Mouse (Mus musculus) hindbrain, embryonic 16.5 days (tissue): ENCODE data around the gene Shisa6. TPM values are rescaled to one million over a fixed set of nuclear protein-coding genes. Genes with fewer than 3 reads are reported as not detected.

Experiments
- ATAC-seq: fragments of 200-750 bp; cut with Nextera tagmentation; 2 replicates; pipeline ENCODE4 v1.8.0; 2017; ENCODE audit warnings: moderate TSS enrichment, moderate library complexity
- H3K27ac ChIP-seq: fragments of 300-500 bp; sonication (generic); 2 replicates; pipeline ENCODE4 v1.5.1; 2014; ENCODE audit warnings: low read depth, mild to moderate bottlenecking, control low read depth, low read length, moderate library complexity
- H3K27me3 ChIP-seq: fragments of 300-500 bp; sonication (generic); replicated peaks from 2 replicates; pipeline ENCODE4 v1.6.1; 2014; ENCODE audit warnings: low read length; ENCODE audit not compliant: control insufficient read depth, insufficient read depth
- H3K36me3 ChIP-seq: fragments of 300-500 bp; sonication (generic); 2 replicates; pipeline ENCODE4 v1.6.1; 2014; ENCODE audit warnings: mild to moderate bottlenecking, low read length, moderate library complexity, mixed read lengths; ENCODE audit not compliant: control insufficient read depth, insufficient read depth
- H3K4me1 ChIP-seq: fragments of 300-500 bp; sonication (generic); 2 replicates; pipeline ENCODE4 v1.6.1; 2014; ENCODE audit warnings: low read depth, low read length; ENCODE audit not compliant: control insufficient read depth, insufficient read depth
- H3K4me2 ChIP-seq: fragments of 300-500 bp; sonication (generic); 2 replicates; pipeline ENCODE4 v1.6.1; 2014; ENCODE audit warnings: mild to moderate bottlenecking, low read length, control low read depth, moderate library complexity
- H3K4me3 ChIP-seq: fragments of 300-500 bp; sonication (generic); 2 replicates; pipeline ENCODE4 v1.5.1; 2014; ENCODE audit warnings: mild to moderate bottlenecking, low read length, control low read depth, moderate library complexity
- H3K9ac ChIP-seq: fragments of 300-500 bp; sonication (generic); 2 replicates; pipeline ENCODE4 v1.6.1; 2014; ENCODE audit warnings: low read depth, mild to moderate bottlenecking, control low read depth, low read length, moderate library complexity
- H3K9me3 ChIP-seq: fragments of 300-500 bp; sonication (generic); 2 replicates; pipeline ENCODE4 v1.6.1; 2014; ENCODE audit warnings: mild to moderate bottlenecking, low read length, moderate library complexity; ENCODE audit not compliant: control insufficient read depth
- WGBS: fragments of 180-500 bp; shearing (Covaris S2); extraction: QIAGEN DNeasy Blood & Tissue Kit; methylation state at CpG from one replicate; pipeline ENCODE4 v1.1.7; 2014; 5-methylcytosine and 5-hydroxymethylcytosine counted together
- polyA plus RNA-seq: library from polyadenylated mRNA; unstranded; fragments of >200 nt; fragmentation: Nextera tagmentation; extraction: Ambion mirVana; gene quantifications from 2 replicates; pipeline ENCODE4 v1.2.1, GENCODE M21; 2015

The Shisa6 gene
- polyA plus RNA-seq, result 2.7 and 4.3 TPM in 2 replicates

DNA sequence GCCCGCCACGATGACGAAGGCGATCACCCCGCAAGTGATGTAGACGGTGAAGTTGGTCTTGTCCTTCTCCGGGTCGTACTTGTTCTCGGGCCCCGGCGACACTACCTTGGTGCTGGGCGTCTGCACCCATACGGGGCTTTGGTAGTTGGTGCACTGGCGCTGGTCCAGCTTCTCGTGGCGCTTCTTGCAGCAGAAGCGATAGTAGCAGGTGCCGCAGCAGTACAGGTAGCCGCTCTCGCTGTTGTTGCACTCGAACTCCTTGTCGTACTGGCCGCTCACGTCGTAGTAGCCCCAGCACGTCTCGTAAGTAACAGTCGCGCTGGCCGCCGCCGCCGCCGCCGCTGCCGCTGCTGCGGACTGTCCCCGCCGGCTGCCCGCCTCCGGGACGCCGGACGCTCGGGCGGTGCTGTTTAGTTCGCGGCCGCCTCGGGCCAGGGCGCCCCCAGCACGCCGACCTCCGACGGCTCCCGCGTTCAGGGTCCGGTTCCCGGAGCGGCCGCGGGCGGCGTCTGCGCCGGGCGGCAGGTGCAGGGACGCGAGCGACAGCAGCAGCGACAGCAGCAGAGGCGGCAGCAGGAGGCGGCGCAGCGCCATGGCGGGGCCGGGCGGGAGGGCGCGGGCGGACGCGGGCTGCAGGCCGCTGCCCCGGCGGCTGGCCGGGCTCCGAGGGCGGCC is at the start of gene Shisa6:
TSS of gene Shisa6 (minus strand) at position 594 of the 675 bp plus-strand sequence.
- peak within 1 kb of the TSS; percentile 86 for H3K4me2 ChIP-seq
- WGBS, result 2% methylated on average over 65 of the region's 89 CpGs
- H3K9me3 ChIP-seq, result no peaks in the 10 kb centered on the region
- peak within 1 kb of the TSS; percentile 79 for H3K9ac ChIP-seq
- H3K4me1 ChIP-seq, result peaks cover 15% of the 10 kb centered on the region; the same call in 1 of the 2 replicates
- H3K27me3 ChIP-seq, result peaks cover 10% of the 10 kb centered on the region
- peak; percentile 55 for ATAC-seq
- H3K4me3 ChIP-seq, result peak within 1 kb of the TSS; percentile 76
- H3K27ac ChIP-seq, result peak within 1 kb of the TSS; percentile 77
- H3K36me3 ChIP-seq, result no peaks in the 10 kb centered on the region

- no peak for ATAC-seq
Observed at GRCm38 (mm10) chr11:66573888-66574287, 48.1 kb upstream of the Shisa6 start.

GRCm38 (mm10) chr11:66569045-66569444 is 43.3 kb upstream of the Shisa6 start:
- no peak overlapping the region for H3K9ac ChIP-seq
- H3K36me3 ChIP-seq, result no peaks in the 10 kb centered on the region
- no peak overlapping the region for H3K27ac ChIP-seq
- H3K4me3 ChIP-seq, result no peak overlapping the region
- H3K27me3 ChIP-seq, result peaks cover 4% of the 10 kb centered on the region; the same call in 1 of the 2 replicates
- H3K4me2 ChIP-seq, result no peak overlapping the region
- 49% methylated on average over 4 of the region's 4 CpGs for WGBS
- peaks cover 6% of the 10 kb centered on the region; the same call in 1 of the 2 replicates for H3K4me1 ChIP-seq
- peak; percentile 67 for ATAC-seq
- H3K9me3 ChIP-seq, result no peaks in the 10 kb centered on the region

More at GRCm38 (mm10) chr11:66573888-66574287, 48.1 kb upstream of the Shisa6 start:
- Histone ChIP-seq H3K27me3 (no peaks in the 10 kb centered on the region), H3K27ac (no peak overlapping the region), H3K4me3 (no peak overlapping the region), H3K36me3 (no peaks in the 10 kb centered on the region), H3K9ac (no peak overlapping the region), H3K9me3 (no peaks in the 10 kb centered on the region), H3K4me1 (peaks cover 2% of the 10 kb centered on the region; the same call in 1 of the 2 replicates), H3K4me2 (no peak overlapping the region)
- WGBS, result 13% methylated on average over 2 of the region's 2 CpGs

DNA sequence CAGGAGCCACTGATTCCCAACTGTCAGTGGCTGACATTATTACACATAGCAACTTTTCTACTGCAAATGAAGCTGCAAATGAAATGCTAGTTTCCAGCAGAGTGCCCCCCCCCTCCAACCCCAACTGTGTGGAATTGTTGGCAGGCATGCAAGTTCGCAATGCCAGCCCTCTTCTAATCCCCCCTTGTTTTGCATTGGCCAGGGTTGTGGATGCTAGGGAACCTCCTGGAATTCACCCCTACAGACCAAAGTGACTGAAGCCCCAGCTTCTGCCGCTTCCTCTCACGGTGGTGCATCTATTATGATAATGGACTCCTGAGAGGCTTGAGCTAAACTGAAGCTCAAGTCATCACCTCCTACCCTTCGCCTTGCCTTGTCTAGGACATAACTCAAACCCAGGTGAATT is 42.6 kb upstream of the Shisa6 start:
- Histone ChIP-seq H3K9me3 (no peaks in the 10 kb centered on the region), H3K4me3 (no peak overlapping the region), H3K27ac (no peak overlapping the region), H3K9ac (no peak overlapping the region), H3K4me1 (peaks cover 4% of the 10 kb centered on the region; the same call in 1 of the 2 replicates), H3K27me3 (peaks cover 4% of the 10 kb centered on the region; the same call in 1 of the 2 replicates), H3K36me3 (no peaks in the 10 kb centered on the region), H3K4me2 (no peak overlapping the region)
- 15% methylated on average over 4 of the region's 4 CpGs for WGBS
- peak; percentile 86 for ATAC-seq

DNA sequence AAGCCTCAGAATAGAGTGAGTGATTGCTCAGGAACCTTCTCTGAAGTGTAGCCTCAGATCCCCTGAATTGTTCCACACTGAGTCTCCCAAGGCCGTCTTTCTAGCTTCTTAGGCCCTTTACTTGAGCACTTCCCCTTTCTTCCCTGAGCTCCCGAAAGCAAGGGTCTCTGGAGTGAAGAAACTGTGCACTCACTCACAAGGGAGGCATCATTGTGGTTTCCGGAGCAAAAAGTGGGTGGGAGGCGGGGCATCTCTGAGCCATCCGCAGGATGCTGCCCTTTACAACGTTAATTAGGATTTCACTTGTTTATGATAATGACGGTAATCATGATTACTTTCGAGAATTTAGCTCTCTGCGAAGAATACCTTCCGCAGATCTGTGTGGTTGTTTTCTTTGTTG is 41.6 kb upstream of the Shisa6 start:
- Histone ChIP-seq H3K4me3 (no peak overlapping the region), H3K27me3 (peaks cover 4% of the 10 kb centered on the region; the same call in 1 of the 2 replicates), H3K4me2 (peak overlapping the region; percentile 11; the same call in 1 of the 2 replicates), H3K27ac (no peak overlapping the region), H3K4me1 (peaks cover 4% of the 10 kb centered on the region; the same call in 1 of the 2 replicates), H3K36me3 (no peaks in the 10 kb centered on the region), H3K9me3 (no peaks in the 10 kb centered on the region), H3K9ac (no peak overlapping the region)
- WGBS, result 7% methylated on average over 10 of the region's 10 CpGs
- no peak for ATAC-seq

- Histone ChIP-seq H3K9me3 (no peaks in the 10 kb centered on the region), H3K4me3 (no peak overlapping the region), H3K27ac (no peak overlapping the region), H3K9ac (no peak overlapping the region), H3K27me3 (no peaks in the 10 kb centered on the region), H3K4me2 (no peak overlapping the region), H3K4me1 (no peaks in the 10 kb centered on the region), H3K36me3 (no peaks in the 10 kb centered on the region)
- WGBS, result 79% methylated on average over 7 of the region's 7 CpGs
- no peak for ATAC-seq
Observed at GRCm38 (mm10) chr11:66562274-66562673, 36.5 kb upstream of the Shisa6 start.

DNA sequence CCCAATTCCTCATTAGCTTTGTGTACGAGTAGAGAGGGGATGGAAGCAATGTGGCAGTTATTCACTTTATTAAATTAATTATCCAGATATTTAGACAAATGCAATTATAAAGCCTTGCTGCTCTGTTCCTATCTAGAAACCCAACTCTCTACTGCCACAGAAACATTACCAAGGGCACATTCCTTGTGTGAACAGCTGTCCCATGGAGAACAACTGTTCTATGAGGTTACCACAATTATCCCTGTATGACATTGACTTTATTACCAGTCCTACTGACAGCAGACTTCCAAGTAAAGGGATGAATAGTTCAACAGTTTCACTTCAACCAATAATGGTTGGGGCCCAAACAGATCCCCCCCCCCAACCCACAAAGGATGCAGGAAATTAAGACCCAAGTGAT is 12.1 kb upstream of the Shisa6 start:
- no peaks in the 10 kb centered on the region for H3K4me1 ChIP-seq
- H3K4me3 ChIP-seq, result no peak overlapping the region
- no peak for ATAC-seq
- 77% methylated on average over 1 of the region's 1 CpGs for WGBS
- H3K36me3 ChIP-seq, result no peaks in the 10 kb centered on the region
- no peak overlapping the region for H3K27ac ChIP-seq
- H3K27me3 ChIP-seq, result no peaks in the 10 kb centered on the region
- H3K9me3 ChIP-seq, result no peaks in the 10 kb centered on the region
- no peak overlapping the region for H3K9ac ChIP-seq
- H3K4me2 ChIP-seq, result no peak overlapping the region

GRCm38 (mm10) chr11:66535866-66536265 is 10.1 kb upstream of the Shisa6 start:
- 86% methylated on average over 9 of the region's 9 CpGs for WGBS

GRCm38 (mm10) chr11:66535156-66535555 is 9.4 kb upstream of the Shisa6 start:
- Histone ChIP-seq H3K27me3 (no peaks in the 10 kb centered on the region), H3K4me2 (no peak overlapping the region), H3K9ac (no peak overlapping the region), H3K4me1 (no peaks in the 10 kb centered on the region), H3K4me3 (no peak overlapping the region), H3K36me3 (no peaks in the 10 kb centered on the region), H3K9me3 (no peaks in the 10 kb centered on the region), H3K27ac (no peak overlapping the region)
- 70% methylated on average over 4 of the region's 4 CpGs for WGBS
- no peak for ATAC-seq

More at GRCm38 (mm10) chr11:66535866-66536265, 10.1 kb upstream of the Shisa6 start:
- H3K9ac ChIP-seq, result no peak overlapping the region
- H3K27ac ChIP-seq, result no peak overlapping the region
- H3K36me3 ChIP-seq, result no peaks in the 10 kb centered on the region
- no peak overlapping the region for H3K4me3 ChIP-seq
- H3K4me1 ChIP-seq, result no peaks in the 10 kb centered on the region
- ATAC-seq, result no peak
- H3K9me3 ChIP-seq, result no peaks in the 10 kb centered on the region
- no peak overlapping the region for H3K4me2 ChIP-seq
- H3K27me3 ChIP-seq, result no peaks in the 10 kb centered on the region
